Mouse (Mus musculus) heart, embryonic 15.5 days (tissue): ENCODE data around the gene Ptch1. TPM values are rescaled to one million over a fixed set of nuclear protein-coding genes. Genes with fewer than 3 reads are reported as not detected.

Experiments
- ATAC-seq: fragments of 200-750 bp; cut with Nextera tagmentation; replicated peaks from 2 replicates; pipeline ENCODE4 v1.8.0; 2017; ENCODE audit warnings: low read depth, moderate TSS enrichment; ENCODE audit not compliant: insufficient number of reproducible peaks, insufficient read depth, low FRiP score
- H3K27ac ChIP-seq: fragments of 300-500 bp; sonication (generic); 2 replicates; pipeline ENCODE4 v1.5.1; 2015; ENCODE audit warnings: mild to moderate bottlenecking, inconsistent platforms
- H3K27me3 ChIP-seq: fragments of 300-500 bp; sonication (generic); 2 replicates; pipeline ENCODE4 v1.6.1; 2015; ENCODE audit warnings: inconsistent platforms
- H3K36me3 ChIP-seq: fragments of 300-500 bp; sonication (generic); 2 replicates; pipeline ENCODE4 v1.6.1; 2015; ENCODE audit warnings: mild to moderate bottlenecking, inconsistent platforms
- H3K4me1 ChIP-seq: fragments of 300-500 bp; sonication (generic); replicated peaks from 2 replicates; pipeline ENCODE4 v1.6.1; 2015; ENCODE audit warnings: inconsistent platforms
- H3K4me2 ChIP-seq: fragments of 300-500 bp; sonication (generic); 2 replicates; pipeline ENCODE4 v1.6.1; 2015; ENCODE audit warnings: inconsistent platforms, mild to moderate bottlenecking, moderate library complexity
- H3K4me3 ChIP-seq: fragments of 300-500 bp; sonication (generic); 2 replicates; pipeline ENCODE4 v1.5.1; 2015; ENCODE audit warnings: mild to moderate bottlenecking, inconsistent platforms
- H3K9ac ChIP-seq: fragments of 300-500 bp; sonication (generic); 2 replicates; pipeline ENCODE4 v1.6.1; 2015; ENCODE audit warnings: mild to moderate bottlenecking, inconsistent platforms
- H3K9me3 ChIP-seq: fragments of 300-500 bp; sonication (generic); replicated peaks from 2 replicates; pipeline ENCODE4 v1.6.1; 2016; ENCODE audit warnings: inconsistent platforms
- WGBS: fragments of 180-500 bp; shearing (Covaris S2); methylation state at CpG from one replicate; pipeline ENCODE4 v1.1.7; 2015; ENCODE audit warnings: mixed read lengths; 5-methylcytosine and 5-hydroxymethylcytosine counted together
- polyA plus RNA-seq: library from polyadenylated mRNA; unstranded; fragments of >200 nt; fragmentation: Nextera tagmentation; extraction: Ambion mirVana; gene quantifications from 2 replicates; pipeline ENCODE4 v1.2.1, GENCODE M21; 2015

Ptch1 gene
- polyA plus RNA-seq, 1 experiment from 2014 or later, result 5.4 TPM

DNA sequence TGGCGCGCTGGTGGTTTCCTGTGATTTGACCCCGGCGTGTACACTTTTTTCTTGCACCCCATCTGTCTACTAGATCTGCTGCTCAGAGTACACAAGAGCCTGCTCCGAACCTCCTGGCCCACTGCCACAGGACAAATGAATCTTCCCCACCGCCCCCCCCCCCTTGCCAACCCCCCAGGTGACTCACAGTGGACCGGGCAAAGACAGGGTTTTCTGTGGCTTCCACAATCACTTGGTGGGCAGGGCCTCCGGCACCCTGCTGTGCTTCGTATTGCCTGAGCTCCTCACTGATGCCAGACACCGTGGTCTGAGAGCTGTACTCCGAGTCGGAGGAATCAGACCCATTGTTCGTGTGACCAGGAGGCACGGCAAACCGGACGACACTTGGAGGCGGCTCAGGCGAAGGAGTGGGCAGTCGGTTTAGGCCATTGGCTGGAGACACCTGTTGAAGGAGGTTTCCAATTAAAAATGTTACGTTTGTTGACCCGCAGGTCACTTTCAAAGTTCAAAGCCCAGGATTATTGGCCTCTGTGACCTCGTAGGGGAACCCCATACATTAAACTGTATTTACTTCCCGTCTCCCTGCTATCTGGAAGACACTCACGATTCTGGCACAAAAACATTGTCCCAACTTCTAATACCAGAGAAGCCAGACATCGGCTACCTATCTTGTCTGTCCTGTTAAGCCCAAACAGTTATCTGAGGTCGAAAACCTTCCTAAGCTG is 59.9 kb downstream of the Ptch1 start:
- Histone ChIP-seq H3K4me1 (peaks cover 5% of the 10 kb centered on the region; the same call in 1 of the 2 replicates), H3K4me3 (no peak overlapping the region), H3K27me3 (no peaks in the 10 kb centered on the region), H3K36me3 (peaks cover 84% of the 10 kb centered on the region), H3K4me2 (no peak overlapping the region), H3K9ac (no peak overlapping the region), H3K9me3 (no peaks in the 10 kb centered on the region), H3K27ac (no peak overlapping the region)
- ATAC-seq, result no peak
- 83% methylated on average over 26 of the region's 26 CpGs for WGBS

DNA sequence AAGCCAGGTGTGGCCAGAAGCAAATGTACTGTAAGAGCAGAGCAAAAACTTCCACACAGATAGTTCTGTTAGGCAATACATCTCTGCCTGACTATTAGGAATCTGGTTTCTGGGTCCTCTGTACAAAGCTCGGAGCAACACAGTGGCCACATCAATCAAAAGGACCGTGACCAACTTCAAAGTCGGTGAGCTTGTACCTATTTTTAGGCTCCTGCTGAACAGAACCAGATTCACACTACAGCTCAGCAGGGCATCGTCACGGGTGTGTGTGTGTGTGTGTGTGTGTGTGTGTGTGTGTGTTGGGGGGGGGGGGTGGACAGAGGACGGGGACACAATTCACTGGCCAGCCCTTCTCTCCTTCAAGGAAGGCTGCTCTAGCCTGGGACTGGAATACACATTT is 61.0 kb downstream of the Ptch1 start:
- Histone ChIP-seq H3K4me1 (peaks cover 5% of the 10 kb centered on the region; the same call in 1 of the 2 replicates), H3K9me3 (no peaks in the 10 kb centered on the region), H3K27ac (no peak overlapping the region), H3K36me3 (peaks cover 83% of the 10 kb centered on the region), H3K9ac (no peak overlapping the region), H3K4me2 (no peak overlapping the region), H3K27me3 (no peaks in the 10 kb centered on the region), H3K4me3 (no peak overlapping the region)
- WGBS, result 37% methylated on average over 6 of the region's 6 CpGs
- no peak for ATAC-seq

- Histone ChIP-seq H3K9ac (no peak overlapping the region), H3K4me3 (no peak overlapping the region), H3K27ac (no peak overlapping the region), H3K9me3 (no peaks in the 10 kb centered on the region), H3K4me2 (no peak overlapping the region), H3K36me3 (peaks cover 45% of the 10 kb centered on the region), H3K27me3 (no peaks in the 10 kb centered on the region), H3K4me1 (0 out of 2 replicates have a peak, but pooled peaks cover 5% of the 10 kb centered on the region)
- ATAC-seq, result no peak
- 90% methylated on average over 5 of the region's 5 CpGs for WGBS
Observed at GRCm38 (mm10) chr13:63507821-63508220, 65.6 kb downstream of the Ptch1 start.

GRCm38 (mm10) chr13:63507001-63507556 is 66.3 kb downstream of the Ptch1 start:
- 0 out of 2 replicates have a peak, but pooled peaks cover under 1% of the 10 kb centered on the region for H3K4me1 ChIP-seq
- no peaks in the 10 kb centered on the region for H3K27me3 ChIP-seq
- no peak overlapping the region for H3K4me3 ChIP-seq
- WGBS, result 83% methylated on average over 6 of the region's 6 CpGs
- H3K9me3 ChIP-seq, result no peaks in the 10 kb centered on the region
- H3K27ac ChIP-seq, result no peak overlapping the region
- H3K4me2 ChIP-seq, result no peak overlapping the region
- peaks cover 42% of the 10 kb centered on the region for H3K36me3 ChIP-seq
- no peak for ATAC-seq
- H3K9ac ChIP-seq, result no peak overlapping the region

DNA sequence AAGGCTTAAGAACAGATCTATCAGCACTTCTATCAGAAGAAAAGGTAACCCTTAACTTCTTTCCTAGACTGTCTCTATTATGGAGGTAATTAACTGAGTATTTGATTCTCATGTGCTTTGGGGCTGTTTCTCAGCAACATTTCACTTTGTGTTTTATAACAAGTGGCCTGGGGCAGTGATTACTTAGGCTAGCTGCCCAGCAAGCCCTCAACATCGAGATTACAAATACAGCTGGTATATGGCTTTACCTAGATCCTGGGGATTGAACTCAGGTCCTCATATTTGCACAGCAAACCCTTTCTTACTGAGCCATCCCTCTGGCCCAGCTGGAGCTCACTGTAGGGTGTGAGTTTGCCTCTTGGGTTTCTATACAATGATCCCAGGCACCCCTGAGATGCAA is 67.0 kb downstream of the Ptch1 start:
- no peak overlapping the region for H3K9ac ChIP-seq
- H3K4me3 ChIP-seq, result no peak overlapping the region
- no peak overlapping the region for H3K27ac ChIP-seq
- ATAC-seq, result no peak
- no peaks in the 10 kb centered on the region for H3K4me1 ChIP-seq
- H3K36me3 ChIP-seq, result peaks cover 35% of the 10 kb centered on the region
- WGBS, result 39% methylated on average over 1 of the region's 1 CpGs
- no peaks in the 10 kb centered on the region for H3K27me3 ChIP-seq
- no peaks in the 10 kb centered on the region for H3K9me3 ChIP-seq
- H3K4me2 ChIP-seq, result no peak overlapping the region

- Histone ChIP-seq H3K27ac (no peak overlapping the region), H3K4me3 (no peak overlapping the region), H3K36me3 (peaks cover under 1% of the 10 kb centered on the region; the same call in 1 of the 2 replicates), H3K9ac (no peak overlapping the region), H3K4me1 (no peaks in the 10 kb centered on the region), H3K4me2 (no peak overlapping the region), H3K27me3 (no peaks in the 10 kb centered on the region), H3K9me3 (no peaks in the 10 kb centered on the region)
- no peak for ATAC-seq
- WGBS, result 91% methylated on average over 2 of the region's 2 CpGs
Observed at GRCm38 (mm10) chr13:63502391-63502790, 71.0 kb downstream of the Ptch1 start.

DNA sequence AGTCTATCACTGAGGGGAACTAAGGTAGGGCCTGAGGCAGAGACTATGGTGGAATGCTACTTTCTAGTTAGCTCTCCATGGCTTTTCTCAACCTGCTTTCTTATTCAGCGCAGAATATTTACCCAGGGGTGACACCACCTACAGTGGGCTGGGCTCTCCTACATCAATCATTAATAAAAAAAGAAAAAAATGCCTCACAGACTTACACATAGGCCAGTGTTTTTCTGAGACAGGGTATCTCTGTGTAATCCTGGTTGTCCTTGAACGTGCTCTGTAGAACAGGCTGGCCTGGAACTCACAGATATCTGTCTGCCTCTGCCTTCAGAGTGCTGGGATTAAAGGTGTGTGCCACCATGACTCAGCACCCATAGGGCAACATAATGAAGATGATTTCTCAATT is 73.9 kb downstream of the Ptch1 start:
- 0 out of 2 replicates have a peak, but pooled peaks cover 3% of the 10 kb centered on the region for H3K4me1 ChIP-seq
- no peak overlapping the region for H3K4me2 ChIP-seq
- H3K9ac ChIP-seq, result no peak overlapping the region
- no peaks in the 10 kb centered on the region for H3K9me3 ChIP-seq
- H3K27ac ChIP-seq, result no peak overlapping the region
- no peaks in the 10 kb centered on the region for H3K36me3 ChIP-seq
- WGBS, result 78% methylated on average over 2 of the region's 2 CpGs
- no peak overlapping the region for H3K4me3 ChIP-seq
- ATAC-seq, result no peak
- H3K27me3 ChIP-seq, result no peaks in the 10 kb centered on the region

DNA sequence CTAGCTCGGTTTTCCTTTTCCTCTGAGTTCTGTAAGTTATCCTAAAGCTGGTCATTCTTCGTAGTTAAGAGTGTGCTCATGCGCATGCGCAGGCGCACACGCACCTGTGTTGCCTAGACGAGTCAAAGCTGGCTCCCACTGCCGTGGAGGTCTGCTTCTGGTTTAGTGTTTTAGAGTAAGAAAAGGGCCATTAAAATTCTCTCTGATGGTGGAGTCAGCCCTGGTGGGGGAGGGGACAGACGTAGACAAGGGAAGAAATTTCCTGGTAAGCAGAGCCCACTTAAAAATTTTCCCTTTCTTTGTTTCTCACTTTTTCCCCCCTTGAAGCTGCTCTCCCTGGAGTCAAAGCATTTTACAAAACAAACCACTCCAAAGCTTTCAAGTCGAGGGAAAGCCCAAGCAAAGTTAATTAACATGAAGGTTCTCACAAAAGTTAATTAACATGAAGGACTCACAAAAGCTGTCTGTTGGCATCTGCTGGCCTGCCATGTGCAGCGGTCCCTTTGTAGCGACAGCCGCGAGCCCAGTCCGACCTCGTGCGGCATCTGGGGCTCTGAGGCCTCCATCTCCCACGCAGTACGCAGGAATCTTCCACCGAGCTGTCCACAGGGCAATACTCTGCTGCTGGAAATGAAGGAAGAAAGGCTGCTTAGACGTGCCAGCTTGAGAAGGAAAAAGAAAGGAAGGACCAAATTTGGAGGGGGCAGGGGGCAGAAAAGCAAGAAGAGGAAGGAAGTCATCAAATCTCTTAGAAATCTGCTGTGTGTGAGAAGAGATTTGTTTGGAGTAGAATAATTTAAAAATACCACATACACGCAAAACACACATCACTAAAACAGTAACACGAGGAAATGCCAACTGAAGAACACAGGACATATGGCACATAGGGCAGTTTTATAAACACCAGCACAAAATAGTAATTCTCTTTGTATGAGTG is 76.5 kb downstream of the Ptch1 start, which contains the start of gene Fancc:
Gene Fancc, minus strand, starts transcription at position 633 of the 937 bp plus-strand sequence.
- H3K36me3 ChIP-seq, result no peaks in the 10 kb centered on the region
- no peaks in the 10 kb centered on the region for H3K9me3 ChIP-seq
- H3K9ac ChIP-seq, result no peak within 1 kb of the TSS
- 0 out of 2 replicates have a peak, but pooled peaks cover 3% of the 10 kb centered on the region for H3K4me1 ChIP-seq
- 33% methylated on average over 23 of the region's 23 CpGs for WGBS
- no peak for ATAC-seq
- H3K4me3 ChIP-seq, result no peak within 1 kb of the TSS
- H3K27me3 ChIP-seq, result no peaks in the 10 kb centered on the region
- no peak within 1 kb of the TSS for H3K27ac ChIP-seq
- peak within 1 kb of the TSS; percentile 41; the same call in 1 of the 2 replicates for H3K4me2 ChIP-seq

GRCm38 (mm10) chr13:63487707-63488042 is 85.7 kb downstream of the Ptch1 start:
- H3K27me3 ChIP-seq, result no peaks in the 10 kb centered on the region
- H3K9ac ChIP-seq, result no peak overlapping the region
- ATAC-seq, result no peak
- no peak overlapping the region for H3K4me3 ChIP-seq
- WGBS, result 62% methylated on average over 7 of the region's 7 CpGs
- H3K4me1 ChIP-seq, result no peaks in the 10 kb centered on the region
- no peaks in the 10 kb centered on the region for H3K9me3 ChIP-seq
- H3K27ac ChIP-seq, result no peak overlapping the region
- H3K4me2 ChIP-seq, result no peak overlapping the region
- H3K36me3 ChIP-seq, result no peaks in the 10 kb centered on the region

GRCm38 (mm10) chr13:63486791-63487706 is 86.3 kb downstream of the Ptch1 start:
- H3K27ac ChIP-seq, result no peak overlapping the region
- H3K36me3 ChIP-seq, result no peaks in the 10 kb centered on the region
- 41% methylated on average over 18 of the region's 18 CpGs for whole genome bisulfite sequencing
- ATAC-seq, result no peak
- no peaks in the 10 kb centered on the region for H3K4me1 ChIP-seq
- H3K9ac ChIP-seq, result no peak overlapping the region
- no peaks in the 10 kb centered on the region for H3K9me3 ChIP-seq
- H3K27me3 ChIP-seq, result no peaks in the 10 kb centered on the region
- H3K4me3 ChIP-seq, result no peak overlapping the region
- H3K4me2 ChIP-seq, result no peak overlapping the region
